Mouse (Mus musculus): ENCODE results near the gene Cep112. TPM values are rescaled to one million over a fixed set of nuclear protein-coding genes. Genes with fewer than 3 reads are reported as not detected.

The Cep112 gene
- polyA plus RNA-seq (2012; rRNA removed; ENCODE audit: low replicate concordance): 0.40 TPM in 1 of 2 replicates, not detected in the other

GRCm38 (mm10) chr11:108424889-108425591 is at the start of gene Cep112:
Gene Cep112 (plus strand): TSS chr11:108425192.

Other genes starting within 250 kb of the Cep112 start
- gene Apoh, start 81.8 kb upstream of the Cep112 start, polyA plus RNA-seq (2012; rRNA removed; ENCODE audit: low replicate concordance): 0.48 and 1.4 TPM in 2 replicates
- gene Prkca, start 81.3 kb upstream of the Cep112 start, polyA plus RNA-seq (2012; rRNA removed; ENCODE audit: low replicate concordance): 8.7 and 8.9 TPM in 2 replicates